ENCODE assay signal across 13 mouse cellular contexts in genomic region chr1:150914936-150915335, GRCm38 (mm10).
DNase-seq lines count a peak whose midpoint lies in the region; ATAC-seq lines count a peak whose summit lies in the region.
"Had no signal": no experiment of that assay in that cellular context is flagged by ENCODE, and none has a peak within 500 bp of the region (broad histone marks: within the 10 kb centered on the region; RNA-seq: fewer than 3 reads in every experiment).

No protein-coding gene starts in this region.

- no peak overlapping the region for H3K4me3 ChIP-seq in kidney, embryonic 16.5 days (ENCODE audit: low read length)
- H3K4me3 ChIP-seq in embryonic facial prominence, embryonic 12.5 days = no peak overlapping the region
- H3K4me3 ChIP-seq: layer of hippocampus, adult 2 months had no signal

- WGBS in kidney, embryonic 16.5 days = 64% methylated on average over 2 of the region's 2 CpGs
- 72% methylated on average over 2 of the region's 2 CpGs for WGBS in embryonic facial prominence, embryonic 12.5 days

- H3K4me1 ChIP-seq in kidney, embryonic 16.5 days (ENCODE audit: insufficient read depth, low read length) = peaks cover 8% of the 10 kb centered on the region
- peaks cover 7% of the 10 kb centered on the region; the same call in 1 of the 2 replicates for H3K4me1 ChIP-seq in embryonic facial prominence, embryonic 12.5 days

- no peaks in the 10 kb centered on the region for H3K27me3 ChIP-seq in kidney, embryonic 16.5 days (ENCODE audit: insufficient read depth, low read length)
- H3K27me3 ChIP-seq in embryonic facial prominence, embryonic 12.5 days = no peaks in the 10 kb centered on the region

- no peaks in the 10 kb centered on the region for H3K36me3 ChIP-seq in kidney, embryonic 16.5 days (ENCODE audit: insufficient read depth, low read length)
- H3K36me3 ChIP-seq in embryonic facial prominence, embryonic 12.5 days = no peaks in the 10 kb centered on the region

- H3K9ac ChIP-seq in kidney, embryonic 16.5 days (replicated peaks; ENCODE audit: low read length) = no peak overlapping the region
- H3K9ac ChIP-seq in embryonic facial prominence, embryonic 12.5 days = no peak overlapping the region
- H3K9ac ChIP-seq: hindbrain, embryonic 14.5 days had no signal

- ATAC-seq in kidney, embryonic 16.5 days (ENCODE audit: low FRiP score, low TSS enrichment) = no peak
- no peak for ATAC-seq in embryonic facial prominence, embryonic 12.5 days (ENCODE audit: insufficient number of reproducible peaks, insufficient read depth, low FRiP score, low TSS enrichment)

- H3K27ac ChIP-seq in kidney, embryonic 16.5 days (ENCODE audit: low read length) = no peak overlapping the region
- H3K27ac ChIP-seq in embryonic facial prominence, embryonic 12.5 days = 0 out of 2 replicates have a peak overlapping the region, but pooled peaks have one; percentile 0
- H3K27ac ChIP-seq: hindbrain, embryonic 14.5 days; layer of hippocampus, adult 2 months had no signal

- H3K9me3 ChIP-seq in kidney, embryonic 16.5 days (ENCODE audit: low read length) = no peaks in the 10 kb centered on the region
- no peaks in the 10 kb centered on the region for H3K9me3 ChIP-seq in embryonic facial prominence, embryonic 12.5 days

- DNase-seq in embryo, embryonic 11 days = peak; percentile 26
- DNase-seq in embryo, embryonic 10.5 days (ENCODE audit: low spot score) = no peak
- DNase-seq in kidney, adult 8-10 months = peak; percentile 4 to 29
- peak; percentile 49 for DNase-seq in kidney, postnatal 14 days
- no peak for DNase-seq in spleen, postnatal 14 days (ENCODE audit: low spot score in 2 of 2)
- DNase-seq in urinary bladder, postnatal 25 days (ENCODE audit: low spot score) = no peak
- DNase-seq: cerebellum, adult 11 months; lung, postnatal 36 days; retina, postnatal 1 day had no signal

- H3K4me2 ChIP-seq in kidney, embryonic 16.5 days (replicated peaks; ENCODE audit: low read depth, low read length) = no peak overlapping the region
- H3K4me2 ChIP-seq in embryonic facial prominence, embryonic 12.5 days (replicated peaks) = no peak overlapping the region
- H3K4me2 ChIP-seq: hindbrain, embryonic 14.5 days had no signal

Comparison
In these comparisons a context has a peak if more than half of its experiments do, and no peak if none do; other contexts are left out.
1. DNase-seq: peak in embryo, embryonic 11 days (single experiment), kidney, adult 8-10 months (2 of 2) and kidney, postnatal 14 days (single experiment); none in embryo, embryonic 10.5 days (single experiment), spleen, postnatal 14 days (0 of 2) and urinary bladder, postnatal 25 days (single experiment).